Mouse (Mus musculus) fibroblast of lung, adult 2 months (primary cell): ENCODE data around the gene Vangl2.

ENCODE experiments used
- DNase-seq: peaks from one replicate; pipeline ENCODE4 v3.0.0-alpha.2; 2011; ENCODE audit warnings: low read depth

The Vangl2 gene

DNA sequence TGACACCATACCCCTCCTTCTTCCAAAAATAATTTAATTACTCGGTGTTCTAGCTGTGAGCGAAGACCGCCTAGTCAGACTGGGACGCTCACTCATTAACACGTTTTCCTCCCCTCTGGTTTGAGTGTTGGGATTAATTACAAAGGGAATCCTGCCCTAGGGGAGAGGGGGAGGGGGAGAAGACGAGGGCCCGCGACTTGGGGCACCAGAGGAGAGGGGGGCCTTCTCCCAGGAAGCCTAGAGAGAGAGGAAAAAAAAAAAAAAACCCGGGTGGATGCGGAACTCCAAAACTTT is 488 bp downstream of the Vangl2 start:
- no peak for DNase-seq

DNA sequence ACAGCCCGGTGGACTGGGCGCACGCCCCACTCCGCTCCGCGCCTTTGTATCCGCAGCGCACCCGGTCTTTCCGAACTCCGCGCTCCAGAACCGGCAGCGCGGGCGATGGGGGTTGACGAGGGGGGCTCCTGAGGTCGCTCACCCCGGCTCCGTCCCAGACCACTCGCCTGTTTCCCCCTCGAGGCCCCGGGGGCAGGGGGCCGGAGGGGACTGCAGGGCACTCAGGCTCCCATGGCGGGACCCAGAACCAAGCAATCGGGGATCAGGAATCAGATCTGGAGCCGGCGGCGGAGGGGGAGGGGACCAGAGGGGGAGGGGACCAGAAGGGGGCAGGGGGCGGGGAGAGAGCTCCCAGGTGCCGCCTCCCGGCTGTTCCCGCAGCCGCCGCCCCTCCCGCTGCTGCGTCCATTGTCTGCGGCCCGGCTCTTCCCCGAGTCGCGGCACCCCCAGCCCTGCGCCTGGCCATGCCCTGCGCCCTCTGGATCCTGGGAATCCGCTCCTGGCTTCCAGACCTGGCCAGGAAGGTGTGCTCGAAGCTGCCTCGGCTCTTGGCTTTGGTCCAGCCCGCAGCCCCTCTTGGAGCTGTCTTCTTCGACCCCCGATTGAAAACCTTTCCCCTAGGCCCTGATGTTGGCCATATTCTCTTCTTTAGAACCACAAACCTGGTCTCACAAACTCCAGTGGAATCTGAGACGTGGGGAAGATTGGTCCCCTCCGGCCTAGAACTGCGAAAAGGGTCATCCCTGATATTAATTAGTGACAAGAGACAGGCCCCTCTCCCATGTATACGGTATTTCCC is 1.0 kb downstream of the Vangl2 start:
- DNase-seq: no peak

DNA sequence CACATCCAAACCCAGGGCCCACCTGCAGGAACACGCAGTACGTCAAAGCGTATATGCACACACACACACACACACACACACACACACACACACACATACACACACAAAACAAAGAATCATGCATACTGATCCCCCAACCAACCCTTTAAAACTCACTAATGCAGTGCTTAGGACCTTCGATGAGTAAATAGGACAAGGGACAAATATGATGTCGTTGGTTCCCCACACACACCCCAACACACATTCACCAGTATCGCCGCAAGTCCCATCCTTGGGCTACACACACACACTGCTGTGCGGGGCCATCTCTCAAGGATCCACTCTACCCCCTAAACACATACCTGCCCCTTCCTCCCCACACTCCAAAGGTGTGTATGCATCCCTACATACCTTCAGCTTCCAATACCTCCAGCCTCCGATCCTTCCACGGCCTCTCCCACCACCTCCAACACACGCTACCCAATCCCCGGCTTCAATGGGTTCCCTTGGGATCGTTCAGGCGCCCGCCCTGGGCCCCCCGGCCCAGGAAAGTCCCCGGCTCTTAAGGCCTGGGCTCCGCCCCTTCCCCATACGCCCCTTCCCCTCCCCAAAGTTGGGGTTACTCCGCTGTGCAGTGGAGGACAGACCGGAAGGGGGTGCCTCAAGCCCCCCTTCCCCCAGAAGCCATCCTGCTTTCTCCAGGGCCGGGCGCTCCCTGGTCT is 1.9 kb downstream of the Vangl2 start:
- no peak for DNase-seq

DNA sequence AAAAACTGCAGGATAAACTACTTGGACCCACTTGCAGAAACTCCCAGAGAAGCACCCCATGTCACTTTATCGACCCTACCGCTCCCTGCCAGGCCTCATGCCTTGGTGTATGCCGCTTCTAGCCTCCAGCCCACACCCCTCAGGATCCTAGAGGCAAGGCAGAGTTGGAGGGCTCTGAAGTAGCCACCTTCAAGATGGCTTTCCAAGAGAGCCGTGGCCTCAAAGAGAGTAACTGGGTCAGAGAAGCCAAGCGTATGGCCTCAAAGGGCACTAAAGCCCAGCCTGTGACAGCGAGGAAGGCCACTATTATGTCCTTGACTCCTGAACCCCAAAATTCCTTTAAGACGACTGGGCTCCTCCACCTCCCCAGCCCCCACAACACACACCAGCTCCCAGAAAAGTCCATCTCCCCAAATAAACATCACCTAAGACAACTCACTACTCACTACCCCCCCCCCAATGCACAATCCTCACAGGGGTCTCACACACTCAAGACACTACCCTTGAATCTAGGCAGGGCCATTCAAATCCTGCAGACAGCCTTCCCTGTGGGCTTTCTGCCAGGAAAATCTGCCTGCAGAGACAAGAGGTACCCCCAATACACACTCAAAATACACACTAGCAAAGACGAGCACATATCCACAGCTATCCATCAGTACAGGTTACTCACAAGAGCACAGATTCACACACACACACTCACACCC is 2.9 kb downstream of the Vangl2 start:
- DNase-seq: no peak

DNA sequence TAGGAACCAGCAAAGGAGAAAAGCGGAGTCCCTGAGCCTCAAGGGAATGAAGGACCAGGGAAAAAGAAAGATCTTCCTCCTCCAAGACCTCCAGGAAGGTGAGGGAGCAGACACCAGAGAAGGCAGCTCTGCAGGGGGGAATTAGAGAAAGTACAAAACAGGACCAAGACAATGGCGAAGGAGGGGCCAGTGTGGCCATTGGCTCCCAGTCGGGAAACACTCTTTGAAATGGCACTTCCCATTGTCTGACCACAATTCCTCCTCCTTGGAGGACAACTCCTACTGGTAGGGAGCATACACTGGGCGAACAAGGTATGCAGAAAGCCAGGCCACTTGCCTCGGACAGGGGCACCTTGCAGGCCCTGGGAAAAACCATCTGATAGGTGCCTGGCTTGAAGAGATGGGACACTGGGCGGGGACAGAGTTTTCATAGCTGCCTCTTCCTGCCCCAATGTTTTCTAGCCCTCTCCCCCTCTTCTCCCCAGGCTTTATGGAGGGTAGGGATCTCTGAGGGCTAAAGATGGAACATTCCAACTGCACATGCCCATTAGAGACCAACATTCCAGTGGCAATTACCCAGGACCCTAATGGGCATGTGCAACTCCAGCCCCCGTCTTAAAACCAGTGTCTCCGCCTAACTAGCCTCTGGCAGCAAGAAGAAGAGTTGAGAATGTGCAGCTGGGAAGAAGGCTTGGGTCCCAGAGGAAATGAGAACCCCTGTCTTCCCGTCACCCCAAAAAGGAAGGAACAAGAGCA is 3.9 kb downstream of the Vangl2 start:
- DNase-seq: no peak

DNA sequence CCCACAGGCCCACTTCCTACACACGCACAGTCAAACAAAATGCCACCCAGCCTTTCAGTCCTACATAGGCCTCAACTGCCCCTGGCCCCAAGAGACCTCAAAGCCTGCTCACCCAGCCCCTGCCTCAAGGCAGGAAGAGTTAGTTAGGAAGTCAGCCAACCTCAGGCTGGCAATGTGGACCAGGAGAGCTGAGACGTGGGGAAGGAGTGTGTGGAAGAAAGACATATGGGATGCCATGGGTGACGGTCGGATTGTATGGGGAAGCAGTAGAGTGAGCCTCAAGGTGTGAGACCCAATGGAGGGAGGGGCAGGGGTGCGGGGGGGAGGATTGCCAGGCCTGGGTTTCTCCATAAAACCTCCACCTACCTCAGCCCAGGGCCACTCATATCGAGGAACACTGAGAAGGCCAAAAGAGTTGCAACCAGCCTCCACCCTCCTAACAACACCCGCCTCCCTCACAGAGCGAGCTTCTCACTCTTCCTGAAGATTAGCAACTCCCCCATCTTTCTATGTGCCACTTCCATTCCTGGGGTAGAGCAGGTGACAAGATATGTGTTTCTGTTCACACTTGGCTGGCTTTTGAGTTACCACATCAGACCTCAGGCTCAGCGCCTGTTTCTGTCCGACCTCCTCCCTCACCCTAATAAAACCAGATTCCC is 8.3 kb downstream of the Vangl2 start:
- no peak for DNase-seq

DNA sequence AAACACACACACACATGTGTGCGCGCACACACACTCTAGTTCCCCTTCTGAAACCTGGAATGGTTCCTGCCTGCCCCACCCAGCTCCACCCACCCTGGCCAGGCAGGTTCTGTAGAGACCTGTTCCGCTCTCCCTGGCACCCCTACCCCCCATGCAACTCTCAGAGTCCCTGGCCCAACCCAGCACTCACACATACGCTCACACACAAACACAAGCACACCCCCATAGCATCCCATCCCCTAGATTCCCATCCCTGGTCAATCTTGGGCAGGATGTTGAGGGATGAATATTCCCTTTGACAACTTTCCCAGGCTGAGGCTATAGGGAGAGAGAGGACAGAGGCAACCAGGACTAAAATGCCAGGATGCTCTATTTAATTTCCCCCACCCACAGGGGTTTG is 8.9 kb downstream of the Vangl2 start:
- DNase-seq: no peak

DNA sequence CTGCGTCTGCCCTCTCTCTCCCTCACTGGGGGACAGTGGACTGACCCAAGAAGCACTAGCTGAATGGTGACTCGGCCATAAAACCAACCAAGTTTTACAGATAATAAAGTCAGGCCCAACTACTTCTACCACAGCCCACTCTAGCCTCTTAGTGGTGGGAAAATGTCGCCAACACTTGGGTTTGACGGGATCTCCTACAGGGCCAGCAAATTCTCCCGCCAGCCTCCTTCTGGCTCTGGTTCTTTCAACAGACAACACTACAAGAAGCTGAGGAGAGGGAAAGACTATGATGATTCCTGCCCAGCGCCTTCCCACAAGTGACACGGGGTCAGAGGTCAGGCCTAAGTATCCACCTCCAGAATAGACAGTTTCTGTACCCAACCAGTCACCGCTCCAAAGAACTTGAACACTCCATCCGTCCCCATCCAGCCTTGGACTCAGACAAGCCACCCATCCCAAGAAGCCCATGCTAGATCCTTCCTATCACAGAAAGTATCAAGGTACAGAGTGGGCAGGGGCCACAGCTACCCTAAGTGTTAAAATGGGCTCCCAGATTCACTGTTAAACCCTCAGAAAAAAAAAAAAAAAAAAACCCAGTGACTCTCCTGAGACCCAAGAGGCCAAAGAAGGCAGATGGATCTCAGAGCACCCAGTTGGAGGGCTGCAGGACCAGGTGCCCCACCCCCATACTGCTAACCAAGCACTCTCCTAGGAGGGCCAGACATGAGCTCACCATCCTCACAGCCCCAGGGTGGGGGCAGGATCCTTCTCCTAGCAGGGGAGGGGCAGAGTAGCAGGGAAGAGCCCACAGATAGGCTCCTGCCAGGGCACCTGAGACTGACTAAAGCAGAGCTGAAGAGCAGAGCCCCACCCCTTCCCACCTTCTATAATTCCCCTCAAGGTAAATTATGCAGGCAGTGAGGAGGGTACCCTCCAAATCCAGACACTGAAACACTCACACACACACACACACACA is 9.6 kb downstream of the Vangl2 start:
- no peak for DNase-seq

DNA sequence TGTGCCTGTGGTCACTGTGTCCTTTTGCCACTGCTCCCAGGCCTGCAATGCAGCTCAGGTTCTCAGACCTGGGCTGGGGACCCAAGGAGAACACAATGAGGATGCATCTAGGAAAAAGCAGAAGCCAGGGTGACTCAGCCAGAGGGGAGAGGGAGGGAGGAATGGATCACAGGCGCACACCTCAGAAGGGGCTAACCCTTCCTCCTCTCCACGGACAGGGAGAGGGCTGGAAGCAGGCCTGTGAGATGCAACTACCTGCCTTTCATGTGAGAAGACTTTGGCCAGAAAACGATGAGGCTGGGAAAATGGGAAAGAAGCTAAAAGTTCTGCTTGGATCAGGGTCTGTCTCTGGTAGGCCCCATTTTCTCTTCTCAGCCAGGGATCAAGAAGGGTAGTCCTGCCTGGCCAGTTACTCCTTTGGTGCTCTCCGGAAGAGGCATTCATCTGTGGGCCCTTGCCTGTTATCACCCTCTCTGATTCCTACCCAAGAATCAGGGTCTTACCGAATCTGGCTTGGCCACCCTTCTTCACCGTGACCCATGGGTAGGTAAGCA is 10.7 kb downstream of the Vangl2 start:
- no peak for DNase-seq

DNA sequence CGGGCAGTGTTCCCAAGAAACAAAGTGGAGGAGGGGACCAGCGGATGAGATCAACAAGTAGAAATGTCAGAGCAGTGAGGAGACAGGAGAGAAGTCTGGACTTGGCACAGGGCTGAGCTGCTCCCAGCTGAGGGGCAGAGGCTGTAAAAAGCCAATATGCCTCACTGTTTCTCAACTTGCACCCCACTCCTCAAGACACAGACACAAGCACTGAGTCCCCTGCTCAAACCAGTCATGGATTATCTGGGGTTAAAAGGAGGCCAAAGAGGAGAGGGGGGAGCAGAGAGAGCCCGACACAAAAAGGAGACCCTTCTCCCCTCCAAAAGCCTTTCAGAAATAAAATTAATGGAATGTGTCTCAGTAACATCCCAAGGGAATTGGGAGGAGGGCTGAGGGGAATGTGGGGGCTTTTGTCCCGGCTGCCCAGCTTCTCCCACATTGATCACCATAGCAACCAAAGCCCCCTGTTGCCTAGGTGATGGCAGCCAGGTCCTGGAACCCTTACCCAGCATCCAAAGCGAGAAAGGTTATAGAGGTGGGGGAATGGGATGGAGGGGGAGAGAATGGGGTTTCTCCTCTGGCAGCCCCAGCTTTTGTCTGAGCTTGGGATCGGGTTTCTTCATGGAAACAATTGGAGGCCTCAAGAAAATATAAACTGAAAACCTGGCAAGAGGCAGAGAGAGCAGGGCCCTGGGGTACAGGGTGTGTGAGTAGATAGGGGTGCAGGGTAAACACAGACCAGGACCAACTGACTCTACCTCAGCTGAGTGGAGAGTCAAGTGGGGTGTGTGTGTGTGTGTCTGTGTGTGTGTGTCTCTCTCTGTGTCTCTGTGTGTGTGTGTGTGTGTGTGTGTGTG is 11.4 kb downstream of the Vangl2 start:
- no peak for DNase-seq

DNA sequence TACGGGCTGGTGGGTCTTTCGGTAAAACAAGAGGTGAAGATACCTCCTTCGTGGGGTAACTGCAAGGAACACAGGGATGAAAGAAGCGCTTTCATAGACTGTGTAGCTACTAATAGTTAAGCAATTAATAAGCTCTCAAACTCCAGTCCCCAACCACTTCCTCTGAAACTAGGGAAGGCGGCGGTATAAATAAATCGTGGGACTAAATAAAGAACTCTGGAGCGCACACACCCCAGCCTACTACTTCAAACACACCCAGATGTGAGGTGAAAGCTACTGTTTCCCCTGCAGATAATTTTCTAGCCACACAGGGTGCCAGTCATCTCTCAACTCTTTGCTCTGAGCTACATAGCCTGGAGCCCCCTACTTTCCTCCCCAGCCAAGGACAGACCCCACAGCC is 12.2 kb downstream of the Vangl2 start:
- DNase-seq: no peak

DNA sequence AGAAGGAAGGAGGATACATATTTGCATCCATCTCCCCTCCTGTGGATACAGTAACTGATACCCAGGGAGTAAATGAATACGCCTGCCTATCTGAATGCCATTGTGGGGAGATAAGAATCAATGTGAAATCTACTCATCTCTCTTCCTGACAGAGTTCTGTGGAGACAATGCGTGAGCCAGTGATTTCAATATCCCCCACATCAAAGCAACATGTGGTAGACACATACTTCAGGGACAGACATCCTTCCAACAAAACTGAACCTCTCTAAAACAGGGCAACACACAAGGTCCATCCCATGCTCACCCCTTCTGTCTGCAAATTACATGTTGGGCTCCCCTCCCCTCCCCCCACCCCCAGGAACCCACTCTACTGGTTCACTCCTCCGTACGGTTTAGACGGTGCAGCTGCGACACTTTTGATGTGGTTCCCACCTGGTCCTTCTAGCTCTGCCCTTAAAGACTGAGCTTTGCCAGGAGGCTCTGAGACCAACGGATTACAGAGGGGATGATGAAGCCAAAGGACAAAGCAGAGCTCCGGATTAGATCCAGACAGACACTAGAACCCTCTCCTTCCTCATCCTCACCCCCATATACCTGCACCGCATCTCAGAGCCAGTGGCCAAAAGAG is 12.8 kb downstream of the Vangl2 start:
- no peak for DNase-seq

DNA sequence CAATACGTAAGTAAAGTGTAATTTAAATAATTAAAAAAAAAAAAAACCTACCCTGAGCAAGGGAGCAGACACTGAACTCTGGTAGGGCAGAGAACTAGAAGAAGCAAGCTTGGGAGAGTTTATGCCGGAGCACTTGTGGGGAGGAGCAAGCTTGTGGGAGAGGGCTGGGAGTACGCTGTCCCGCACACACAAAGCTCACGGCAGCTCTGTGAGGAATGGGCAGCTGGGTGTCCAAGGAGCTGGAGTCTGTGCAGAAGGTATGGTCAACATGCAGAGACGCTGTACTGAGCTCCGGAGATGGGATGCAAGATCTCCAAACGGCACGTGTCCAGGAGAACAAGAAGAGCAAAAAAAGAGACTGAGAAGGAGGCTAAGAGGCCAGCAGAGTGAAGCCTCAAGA is 13.5 kb downstream of the Vangl2 start:
- no peak for DNase-seq

DNA sequence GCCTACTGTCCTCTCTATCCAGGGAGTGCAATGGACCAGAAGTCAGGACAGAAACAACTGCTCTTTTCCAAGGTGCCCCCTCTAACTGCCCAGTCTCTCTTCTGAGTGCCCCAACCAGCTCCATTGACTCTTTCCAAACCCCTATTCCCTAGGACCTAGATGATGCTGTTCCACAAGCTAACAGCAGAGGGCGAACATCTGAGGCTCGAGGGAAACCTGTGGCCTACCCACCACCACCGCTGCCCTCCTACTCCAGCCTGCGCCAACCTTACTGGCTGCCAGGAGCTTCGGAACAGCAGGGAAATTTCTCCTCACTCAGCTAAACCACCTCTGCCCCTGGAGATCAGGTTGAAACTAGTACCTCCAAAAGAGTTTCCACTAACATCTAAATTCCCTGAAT is 16.2 kb downstream of the Vangl2 start:
- DNase-seq: no peak

DNA sequence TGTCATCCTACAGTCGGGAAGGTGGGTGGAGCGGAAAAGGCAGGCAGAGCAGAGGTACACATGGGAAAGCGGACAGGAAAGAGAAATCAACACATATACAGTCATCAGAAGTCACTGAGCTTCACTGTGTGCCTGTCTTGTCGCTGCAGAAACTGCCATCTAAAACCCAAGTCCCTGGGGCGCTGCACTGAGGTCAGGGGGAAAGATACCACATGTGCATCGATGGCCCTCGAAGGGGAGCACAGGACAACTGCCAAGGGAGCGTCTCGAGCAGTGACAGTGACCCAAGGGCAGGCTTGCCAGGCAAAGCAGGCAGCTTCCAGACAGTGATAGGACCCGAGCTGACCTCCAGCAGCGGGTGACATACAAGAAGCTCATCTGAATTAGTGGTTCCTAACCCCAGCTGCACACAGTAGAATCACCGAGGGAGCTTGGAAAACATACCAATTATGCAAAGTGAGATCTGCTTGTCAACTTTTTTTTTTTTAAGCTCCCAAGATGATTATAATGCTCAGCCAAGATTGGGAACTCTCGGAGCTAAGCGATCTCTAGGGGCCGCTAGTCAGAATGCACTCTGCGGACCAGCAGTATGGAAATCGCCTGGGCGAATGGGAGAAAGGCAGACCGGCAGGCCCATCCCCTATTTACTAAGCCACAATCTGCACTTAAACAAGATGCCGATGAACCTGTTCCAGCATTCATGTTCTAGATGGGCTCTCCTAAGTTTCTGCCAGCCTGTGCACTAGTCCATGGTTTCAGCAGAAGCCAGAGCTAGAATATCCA is 18.0 kb downstream of the Vangl2 start:
- DNase-seq: no peak

DNA sequence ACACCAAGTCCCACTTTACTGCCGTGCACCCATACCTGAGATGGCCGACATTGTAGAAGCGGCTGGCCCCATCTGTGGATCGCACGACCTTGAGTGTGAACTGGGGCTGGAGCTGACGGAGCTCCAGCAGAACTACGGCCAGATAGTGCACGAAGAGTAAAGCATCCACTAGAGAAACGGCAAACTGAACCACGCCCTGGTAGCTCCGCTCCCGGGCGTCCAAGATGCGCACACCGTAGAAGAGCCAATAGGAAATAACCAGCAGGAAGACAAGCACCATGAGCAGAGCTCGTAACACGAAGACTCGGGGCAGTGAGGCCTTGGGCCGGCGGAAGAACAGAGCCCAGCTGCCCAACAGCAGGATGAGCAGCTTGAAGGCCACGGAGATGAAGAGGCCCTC is 18.8 kb downstream of the Vangl2 start:
- no peak for DNase-seq

DNA sequence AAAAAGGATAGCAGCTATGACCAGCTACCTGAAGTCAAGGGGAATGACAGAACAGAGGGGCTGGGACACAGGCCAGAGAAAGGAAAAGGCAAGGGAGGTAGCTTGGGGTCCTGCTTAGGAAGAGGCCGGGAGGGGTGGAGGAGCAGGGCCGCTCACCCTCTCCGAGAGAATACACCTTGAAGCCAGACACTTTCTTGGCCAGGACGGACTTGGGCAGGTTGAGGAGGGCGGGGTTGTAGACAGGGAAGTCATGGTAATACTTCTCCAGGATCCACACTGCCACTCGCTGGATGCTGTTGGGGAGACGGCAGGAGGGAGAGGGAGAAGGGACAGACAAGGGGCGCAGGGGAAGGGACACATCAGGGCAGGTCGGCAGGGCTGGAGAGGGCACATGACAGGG is 19.9 kb downstream of the Vangl2 start:
- DNase-seq: no peak

DNA sequence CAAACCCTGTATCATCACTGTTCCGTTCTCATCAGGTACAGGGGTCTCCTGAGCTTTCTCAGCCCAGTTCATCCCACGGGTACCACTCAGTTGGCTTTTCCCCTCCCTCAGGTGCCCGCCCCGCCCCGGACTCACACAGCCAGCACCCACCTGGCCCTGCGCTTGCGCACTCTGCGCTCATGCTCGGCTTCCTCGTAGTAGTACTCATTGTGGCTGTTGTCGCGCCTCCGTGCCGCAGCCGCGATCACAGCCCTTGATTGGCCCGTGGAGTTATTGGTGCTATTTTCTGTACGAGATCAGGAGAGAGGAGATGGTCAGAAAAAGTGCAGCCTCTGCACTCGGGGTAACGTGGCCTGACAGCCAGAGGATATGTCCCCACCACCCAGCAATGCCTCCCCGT is 20.5 kb downstream of the Vangl2 start:
- DNase-seq: no peak
